ENCODE assay signal across 24 mouse cellular contexts in genomic region chr7:65640672-65641071, GRCm38 (mm10). TPM values are rescaled to one million over a fixed set of nuclear protein-coding genes. Genes with fewer than 3 reads are reported as not detected.
DNase-seq lines count a peak whose midpoint lies in the region; ATAC-seq lines count a peak whose summit lies in the region.
"Had no signal": no experiment of that assay in that cellular context is flagged by ENCODE, and none has a peak within 500 bp of the region (broad histone marks: within the 10 kb centered on the region; RNA-seq: fewer than 3 reads in every experiment).

No protein-coding gene starts in this region.

- H3K4me3 ChIP-seq in megakaryocyte, embryonic 14.5 days (replicated peaks) = peak overlapping the region; percentile 23
- no peak overlapping the region for H3K4me3 ChIP-seq in liver, embryonic 12.5 days
- H3K4me3 ChIP-seq: heart, embryonic 15.5 days; layer of hippocampus, adult 2 months; midbrain, embryonic 13.5 days; neural tube, embryonic 12.5 days; stomach, embryonic 15.5 days had no signal

- peak; percentile 46 for DNase-seq in c-Kit-negative CD71-positive TER-119-positive erythroid progenitor cells, embryonic 14.5 days (ENCODE audit: low read depth, low spot score)
- no peak for DNase-seq in thymus, adult 18-20 months
- no peak for DNase-seq in layer of hippocampus, postnatal 14 days (ENCODE audit: low spot score in 2 of 2)
- DNase-seq: adrenal gland, postnatal 10 days; cerebellum, adult 11-12 months; cerebellum, postnatal 36 days; gastrocnemius, postnatal 10 days; kidney, adult 2 months; kidney, postnatal 10 days; left cerebral cortex, postnatal 4 days; lung, postnatal 10 days; thymus, adult 2 months had no signal

- H3K27ac ChIP-seq in liver, embryonic 12.5 days = peak overlapping the region; percentile 94
- H3K27ac ChIP-seq: heart, embryonic 15.5 days; hindbrain, postnatal 0 days; layer of hippocampus, adult 2 months; midbrain, embryonic 13.5 days; neural tube, embryonic 12.5 days; stomach, embryonic 15.5 days had no signal

- H3K36me3 ChIP-seq in megakaryocyte, embryonic 14.5 days (replicated peaks; ENCODE audit: low read length) = no peaks in the 10 kb centered on the region
- no peaks in the 10 kb centered on the region for H3K36me3 ChIP-seq in liver, embryonic 12.5 days
- H3K36me3 ChIP-seq: heart, embryonic 15.5 days; midbrain, embryonic 13.5 days; neural tube, embryonic 12.5 days; stomach, embryonic 15.5 days had no signal

- H3K4me2 ChIP-seq in liver, embryonic 12.5 days = peak overlapping the region; percentile 59
- H3K4me2 ChIP-seq: heart, embryonic 15.5 days; midbrain, embryonic 13.5 days; neural tube, embryonic 12.5 days; stomach, embryonic 15.5 days had no signal

- 13% methylated on average over 6 of the region's 6 CpGs for WGBS in liver, embryonic 12.5 days (ENCODE audit: insufficient replicate concordance)

- peak overlapping the region; percentile 41; the same call in 1 of the 2 replicates for H3K9ac ChIP-seq in liver, embryonic 12.5 days
- H3K9ac ChIP-seq: heart, embryonic 15.5 days; midbrain, embryonic 13.5 days; neural tube, embryonic 12.5 days; stomach, embryonic 15.5 days had no signal

- peaks cover 7% of the 10 kb centered on the region for H3K27me3 ChIP-seq in megakaryocyte, embryonic 14.5 days (replicated peaks)
- H3K27me3 ChIP-seq in liver, embryonic 12.5 days (replicated peaks) = no peaks in the 10 kb centered on the region; the same call in 1 of the 2 replicates
- H3K27me3 ChIP-seq: heart, embryonic 15.5 days; stomach, embryonic 15.5 days had no signal

- no peak for ATAC-seq in megakaryocyte, adult 5-6 weeks (ENCODE audit: poor library complexity, severe bottlenecking)
- ATAC-seq in liver, embryonic 12.5 days = peak; percentile 71
- peak; percentile 53 for ATAC-seq in megakaryocyte-erythroid progenitor cell, adult 5-6 weeks (replicated peaks; ENCODE audit: low FRiP score, low TSS enrichment, poor library complexity, severe bottlenecking)
- ATAC-seq: forebrain, embryonic 14.5 days; hindbrain, postnatal 0 days; midbrain, embryonic 13.5 days; Patski had no signal

- H3K9me3 ChIP-seq in megakaryocyte, embryonic 14.5 days = no peaks in the 10 kb centered on the region
- H3K9me3 ChIP-seq in liver, embryonic 12.5 days (replicated peaks) = no peaks in the 10 kb centered on the region
- H3K9me3 ChIP-seq: heart, embryonic 15.5 days; midbrain, embryonic 13.5 days; neural tube, embryonic 12.5 days; stomach, embryonic 15.5 days had no signal

- H3K4me1 ChIP-seq in megakaryocyte, embryonic 14.5 days = peaks cover 47% of the 10 kb centered on the region
- H3K4me1 ChIP-seq in liver, embryonic 12.5 days = peaks cover 58% of the 10 kb centered on the region
- H3K4me1 ChIP-seq: neural tube, embryonic 12.5 days had no signal

RNA-seq across cellular contexts. Expression of gene Tarsl2, which starts 4.0 kb away (rescaled TPM):
- 1.2 and 2.3 TPM in 2 replicates for polyA plus RNA-seq in megakaryocyte, embryonic 14.5 days (2012; ENCODE audit: insufficient read depth, low replicate concordance)
- total RNA-seq in megakaryocyte, adult 5-6 weeks (2015) = 3.4 and 3.9 TPM in 2 replicates
- total RNA-seq in megakaryocyte, adult 5-6 weeks (2017) = 8.3 and 11.6 TPM in 2 replicates
- 32.5 and 33.9 TPM in 2 replicates for polyA plus RNA-seq in liver, embryonic 12.5 days (2016; fragmentation: Nextera tagmentation; extraction: Ambion mirVana)
- 36.0 and 45.4 TPM in 2 replicates for total RNA-seq in megakaryocyte-erythroid progenitor cell, adult 5-6 weeks (2014; fragmentation: Nextera tagmentation)
- total RNA-seq in megakaryocyte-erythroid progenitor cell, adult 5-6 weeks (2017) = 58.1 and 73.2 TPM in 2 replicates
- 10 to 100 TPM; 37.4 to 39.6 TPM for total RNA-seq in layer of hippocampus, postnatal 14 days (2021)

RNA-seq across cellular contexts. Expression of gene Tm2d3, which starts 50.3 kb away (rescaled TPM):
- polyA plus RNA-seq in megakaryocyte, embryonic 14.5 days (2012; ENCODE audit: insufficient read depth, low replicate concordance) = 14.8 and 14.9 TPM in 2 replicates
- 27.7 and 29.5 TPM in 2 replicates for total RNA-seq in megakaryocyte, adult 5-6 weeks (2015)
- 43.5 and 44.2 TPM in 2 replicates for total RNA-seq in megakaryocyte, adult 5-6 weeks (2017)
- 35.9 and 36.4 TPM in 2 replicates for polyA plus RNA-seq in liver, embryonic 12.5 days (2016; fragmentation: Nextera tagmentation; extraction: Ambion mirVana)
- 42.3 and 47.2 TPM in 2 replicates for total RNA-seq in megakaryocyte-erythroid progenitor cell, adult 5-6 weeks (2014; fragmentation: Nextera tagmentation)
- total RNA-seq in megakaryocyte-erythroid progenitor cell, adult 5-6 weeks (2017) = 25.6 and 64.9 TPM in 2 replicates
- 10 to 100 TPM; 32.7 to 38.8 TPM for total RNA-seq in layer of hippocampus, postnatal 14 days (2021)
